Mouse (Mus musculus) lung, postnatal 0 days (tissue): Measurements from ENCODE around the gene Tspan8. TPM values are rescaled to one million over a fixed set of nuclear protein-coding genes. Genes with fewer than 3 reads are reported as not detected.

Experiments used
- ATAC-seq: fragments of 200-750 bp; cut with Nextera tagmentation; 2 replicates; pipeline ENCODE4 v1.8.0; 2017; ENCODE audit warnings: moderate library complexity
- DNase-seq: peaks from one replicate; pipeline ENCODE4 v3.0.0-alpha.2; 2016; ENCODE audit warnings: low spot score
- H3K27ac ChIP-seq: fragments of 300-500 bp; sonication (generic); 2 replicates; pipeline ENCODE4 v1.5.1; 2014; ENCODE audit warnings: antibody characterized with exemption, mild to moderate bottlenecking, low read length, mixed read lengths
- H3K27me3 ChIP-seq: fragments of 300-500 bp; sonication (generic); replicated peaks from 2 replicates; pipeline ENCODE4 v1.6.1; 2014; ENCODE audit warnings: low read length, mixed read lengths; ENCODE audit not compliant: insufficient read depth
- H3K36me3 ChIP-seq: fragments of 300-500 bp; sonication (generic); 2 replicates; pipeline ENCODE4 v1.6.1; 2014; ENCODE audit warnings: low read length, mixed read lengths; ENCODE audit not compliant: insufficient read depth
- H3K4me1 ChIP-seq: fragments of 300-500 bp; sonication (generic); 2 replicates; pipeline ENCODE4 v1.6.1; 2014; ENCODE audit warnings: antibody characterized with exemption, low read depth, low read length, mixed read lengths; ENCODE audit not compliant: insufficient read depth
- H3K4me2 ChIP-seq: fragments of 300-500 bp; sonication (generic); replicated peaks from 2 replicates; pipeline ENCODE4 v1.6.1; 2014; ENCODE audit warnings: low read depth, mild to moderate bottlenecking, low read length, moderate library complexity, mixed read lengths
- H3K4me3 ChIP-seq: fragments of 300-500 bp; sonication (generic); 2 replicates; pipeline ENCODE4 v1.5.1; 2014; ENCODE audit warnings: low read depth, low read length
- H3K9ac ChIP-seq: fragments of 300-500 bp; sonication (generic); replicated peaks from 2 replicates; pipeline ENCODE4 v1.6.1; 2014; ENCODE audit warnings: low read depth, mild to moderate bottlenecking
- H3K9me3 ChIP-seq: fragments of 300-500 bp; sonication (generic); 2 replicates; pipeline ENCODE4 v1.6.1; 2016; ENCODE audit warnings: low read length, mixed read lengths
- CTCF ChIP-seq: IDR thresholded peaks from 2 replicates; pipeline ENCODE4 v1.5.1; 2016; ENCODE audit warnings: antibody characterized with exemption, mild to moderate bottlenecking
- EP300 ChIP-seq: IDR thresholded peaks from 2 replicates; pipeline ENCODE4 v1.6.1; 2016; ENCODE audit warnings: antibody characterized with exemption, mild to moderate bottlenecking, control low read depth
- WGBS: fragments of 180-500 bp; shearing (Covaris S2); extraction: QIAGEN DNeasy Blood & Tissue Kit; methylation state at CpG from one replicate; pipeline ENCODE4 v1.1.7; 2014; 5-methylcytosine and 5-hydroxymethylcytosine counted together
- polyA plus RNA-seq: library from polyadenylated mRNA; unstranded; fragments of >200 nt; fragmentation: Nextera tagmentation; extraction: Ambion mirVana; gene quantifications from 2 replicates; pipeline ENCODE4 v1.2.1, GENCODE M21; 2015

Tspan8 gene
- polyA plus RNA-seq, 1 experiment from 2014 or later: 253 TPM

DNA sequence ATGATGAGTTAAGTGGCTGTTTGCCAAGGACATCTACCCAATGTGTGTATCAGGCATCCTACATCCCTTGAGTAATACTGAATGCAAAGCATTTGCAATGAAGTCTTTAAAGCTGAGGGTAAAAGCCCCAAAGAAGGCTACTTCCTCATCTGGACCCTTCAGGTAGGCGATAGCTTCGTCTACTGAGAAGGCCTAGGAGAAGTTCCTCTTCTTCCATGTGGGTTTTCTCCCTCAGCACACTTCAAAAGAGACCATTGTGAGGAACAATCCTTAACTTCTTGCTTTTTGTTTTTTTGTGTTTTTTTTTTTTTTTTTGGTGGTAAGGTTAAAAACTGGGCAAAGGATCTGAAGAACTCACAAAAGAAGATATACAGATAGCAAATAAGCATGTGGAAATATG lies 12.9 kb upstream of the Tspan8 start:
- ATAC-seq (no peak), DNase-seq (no peak)
- Histone ChIP-seq H3K27ac (no peak overlapping the region), H3K4me3 (no peak overlapping the region), H3K36me3 (no peaks in the 10 kb centered on the region), H3K27me3 (no peaks in the 10 kb centered on the region), H3K4me2 (no peak overlapping the region), H3K9me3 (no peaks in the 10 kb centered on the region), H3K4me1 (no peaks in the 10 kb centered on the region), H3K9ac (no peak overlapping the region)
- TF ChIP-seq CTCF (no peak), EP300 (no peak)
- WGBS: 81% methylated on average over 2 of the region's 2 CpGs

DNA sequence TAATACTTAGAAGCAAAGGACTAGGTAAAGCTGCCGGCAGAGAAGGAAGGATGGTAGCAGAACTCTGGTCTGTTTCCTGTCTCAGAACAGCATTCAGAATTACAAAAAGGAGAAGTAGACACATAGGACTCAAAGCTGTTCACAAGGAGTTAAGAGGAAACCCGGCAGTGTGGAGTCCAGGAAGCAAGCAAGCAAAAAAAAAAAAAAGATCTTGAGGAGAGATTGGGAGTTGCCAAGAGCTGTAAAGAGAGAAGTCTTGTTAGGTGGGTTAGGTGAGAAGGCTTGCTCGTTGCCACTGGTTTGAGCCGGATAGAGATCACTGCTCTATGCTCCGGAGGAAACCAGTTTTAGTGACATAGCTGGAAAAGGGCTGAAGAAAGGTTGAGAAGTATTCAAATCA lies 10.6 kb upstream of the Tspan8 start:
- H3K9ac ChIP-seq: no peak overlapping the region
- WGBS: 42% methylated on average over 5 of the region's 5 CpGs
- peak; percentile 37 for DNase-seq
- no peak overlapping the region for H3K4me3 ChIP-seq
- no peak overlapping the region for H3K4me2 ChIP-seq
- no peaks in the 10 kb centered on the region for H3K9me3 ChIP-seq
- no peaks in the 10 kb centered on the region for H3K36me3 ChIP-seq
- no peak overlapping the region for H3K27ac ChIP-seq
- H3K27me3 ChIP-seq: no peaks in the 10 kb centered on the region
- TF ChIP-seq CTCF (no peak), EP300 (no peak)
- ATAC-seq: peak; percentile 53; the same call in 1 of the 2 replicates
- no peaks in the 10 kb centered on the region for H3K4me1 ChIP-seq

- Histone ChIP-seq H3K27me3 (no peaks in the 10 kb centered on the region), H3K27ac (no peak overlapping the region), H3K4me1 (no peaks in the 10 kb centered on the region), H3K36me3 (no peaks in the 10 kb centered on the region), H3K9me3 (no peaks in the 10 kb centered on the region), H3K9ac (no peak overlapping the region), H3K4me3 (no peak overlapping the region), H3K4me2 (no peak overlapping the region)
- no peak for ATAC-seq
- DNase-seq: no peak
- WGBS: 57% methylated on average over 7 of the region's 7 CpGs
- TF ChIP-seq EP300: no peak
- TF ChIP-seq CTCF: no peak
Measured at GRCm38 (mm10) chr10:115809169-115809568, 7.5 kb upstream of the Tspan8 start.

- Histone ChIP-seq H3K4me1 (0 out of 2 replicates have a peak, but pooled peaks cover 3% of the 10 kb centered on the region), H3K27me3 (no peaks in the 10 kb centered on the region), H3K9ac (no peak overlapping the region), H3K4me3 (no peak overlapping the region), H3K4me2 (no peak overlapping the region), H3K9me3 (no peaks in the 10 kb centered on the region), H3K27ac (no peak overlapping the region), H3K36me3 (no peaks in the 10 kb centered on the region)
- ATAC-seq (no peak), DNase-seq (no peak)
- TF ChIP-seq CTCF (no peak), EP300 (no peak)
- WGBS: 44% methylated on average over 5 of the region's 5 CpGs
Measured at GRCm38 (mm10) chr10:115811519-115811918, 5.1 kb upstream of the Tspan8 start.

GRCm38 (mm10) chr10:115814878-115815277 lies 1.8 kb upstream of the Tspan8 start:
- DNase-seq: no peak
- Histone ChIP-seq H3K36me3 (no peaks in the 10 kb centered on the region), H3K9ac (no peak overlapping the region), H3K4me1 (0 out of 2 replicates have a peak, but pooled peaks cover 3% of the 10 kb centered on the region), H3K9me3 (no peaks in the 10 kb centered on the region), H3K4me2 (no peak overlapping the region), H3K27me3 (no peaks in the 10 kb centered on the region), H3K4me3 (no peak overlapping the region), H3K27ac (no peak overlapping the region)
- TF ChIP-seq EP300 (no peak), CTCF (no peak)
- WGBS: 86% methylated on average over 11 of the region's 11 CpGs
- no peak for ATAC-seq

GRCm38 (mm10) chr10:115817056-115817724 lies 558 bp downstream of the Tspan8 start:
- DNase-seq (peak; percentile 88), ATAC-seq (peak; percentile 97)
- H3K36me3 ChIP-seq: no peaks in the 10 kb centered on the region
- H3K4me3 ChIP-seq: peak overlapping the region; percentile 36
- peak overlapping the region; percentile 51 for H3K4me2 ChIP-seq
- no peaks in the 10 kb centered on the region for H3K9me3 ChIP-seq
- H3K27ac ChIP-seq: peak overlapping the region; percentile 77
- no peaks in the 10 kb centered on the region for H3K27me3 ChIP-seq
- 23% methylated on average over 13 of the region's 13 CpGs for WGBS
- TF ChIP-seq CTCF: no peak
- peak; percentile 95 for TF ChIP-seq EP300
- H3K9ac ChIP-seq: peak overlapping the region; percentile 30
- H3K4me1 ChIP-seq: peaks cover 8% of the 10 kb centered on the region; the same call in 1 of the 2 replicates
